Mouse (Mus musculus) kidney, embryonic 16.5 days (tissue): ENCODE data around the gene Adam19. TPM values are rescaled to one million over a fixed set of nuclear protein-coding genes. Genes with fewer than 3 reads are reported as not detected.
A peak's percentile ranks its signal among the peaks of the same experiment; 100 is the strongest.

Experiments
- ATAC-seq: fragments of 200-750 bp; cut with Nextera tagmentation; 2 replicates; pipeline ENCODE4 v1.8.0; 2017; ENCODE audit warnings: moderate TSS enrichment; ENCODE audit not compliant: low FRiP score, low TSS enrichment
- H3K27ac ChIP-seq: fragments of 300-500 bp; sonication (generic); 2 replicates; pipeline ENCODE4 v1.5.1; 2014; ENCODE audit warnings: low read length
- H3K27me3 ChIP-seq: fragments of 300-500 bp; sonication (generic); 2 replicates; pipeline ENCODE4 v1.6.1; 2014; ENCODE audit warnings: low read length, control low read depth, mixed read lengths; ENCODE audit not compliant: insufficient read depth
- H3K36me3 ChIP-seq: fragments of 300-500 bp; sonication (generic); 2 replicates; pipeline ENCODE4 v1.6.1; 2014; ENCODE audit warnings: low read length, control low read depth, mixed read lengths; ENCODE audit not compliant: insufficient read depth
- H3K4me1 ChIP-seq: fragments of 300-500 bp; sonication (generic); 2 replicates; pipeline ENCODE4 v1.6.1; 2014; ENCODE audit warnings: low read length, control low read depth, mixed read lengths; ENCODE audit not compliant: insufficient read depth
- H3K4me2 ChIP-seq: fragments of 300-500 bp; sonication (generic); replicated peaks from 2 replicates; pipeline ENCODE4 v1.6.1; 2014; ENCODE audit warnings: low read depth, low read length
- H3K4me3 ChIP-seq: fragments of 300-500 bp; sonication (generic); 2 replicates; pipeline ENCODE4 v1.5.1; 2014; ENCODE audit warnings: mild to moderate bottlenecking, low read length
- H3K9ac ChIP-seq: fragments of 300-500 bp; sonication (generic); replicated peaks from 2 replicates; pipeline ENCODE4 v1.6.1; 2014; ENCODE audit warnings: low read length
- H3K9me3 ChIP-seq: fragments of 300-500 bp; sonication (generic); 2 replicates; pipeline ENCODE4 v1.6.1; 2016; ENCODE audit warnings: low read length, control low read depth
- whole genome bisulfite sequencing: fragments of 180-500 bp; shearing (Covaris S2); extraction: QIAGEN DNeasy Blood & Tissue Kit; methylation state at CpG from one replicate; pipeline ENCODE4 v1.1.7; 2014; 5-methylcytosine and 5-hydroxymethylcytosine counted together
- polyA plus RNA-seq: library from polyadenylated mRNA; unstranded; fragments of >200 nt; fragmentation: Nextera tagmentation; extraction: Ambion mirVana; gene quantifications from 2 replicates; pipeline ENCODE4 v1.2.1, GENCODE M21; 2015

Gene Adam19
- polyA plus RNA-seq, 1 experiment from 2014 or later, result 16.5 TPM

- Histone ChIP-seq H3K27me3 (no peaks in the 10 kb centered on the region), H3K9me3 (no peaks in the 10 kb centered on the region), H3K4me2 (no peak overlapping the region), H3K27ac (peak overlapping the region; percentile 36; the same call in 1 of the 2 replicates), H3K4me3 (no peak overlapping the region), H3K9ac (no peak overlapping the region), H3K4me1 (peaks cover 8% of the 10 kb centered on the region), H3K36me3 (peaks cover 15% of the 10 kb centered on the region)
- no peak for ATAC-seq
- 64% methylated on average over 9 of the region's 9 CpGs for WGBS
Observed at GRCm38 (mm10) chr11:46095477-46096264, 39.9 kb downstream of the Adam19 start.

GRCm38 (mm10) chr11:46096265-46096649 is 40.5 kb downstream of the Adam19 start:
- H3K4me2 ChIP-seq, result no peak overlapping the region
- no peak overlapping the region for H3K9ac ChIP-seq
- H3K27me3 ChIP-seq, result no peaks in the 10 kb centered on the region
- no peak for ATAC-seq
- H3K4me3 ChIP-seq, result no peak overlapping the region
- 82% methylated on average over 6 of the region's 6 CpGs for WGBS
- H3K4me1 ChIP-seq, result peaks cover 6% of the 10 kb centered on the region
- H3K27ac ChIP-seq, result no peak overlapping the region
- peaks cover 21% of the 10 kb centered on the region for H3K36me3 ChIP-seq
- no peaks in the 10 kb centered on the region for H3K9me3 ChIP-seq

- Histone ChIP-seq H3K4me3 (no peak overlapping the region), H3K27me3 (no peaks in the 10 kb centered on the region), H3K9me3 (no peaks in the 10 kb centered on the region), H3K4me2 (no peak overlapping the region), H3K9ac (no peak overlapping the region), H3K4me1 (peaks cover 3% of the 10 kb centered on the region; the same call in 1 of the 2 replicates), H3K36me3 (peaks cover 21% of the 10 kb centered on the region), H3K27ac (no peak overlapping the region)
- WGBS, result 59% methylated on average over 3 of the region's 3 CpGs
- no peak for ATAC-seq
Observed at GRCm38 (mm10) chr11:46097062-46097461, 41.3 kb downstream of the Adam19 start.

GRCm38 (mm10) chr11:46102107-46102506 is 46.3 kb downstream of the Adam19 start:
- H3K27ac ChIP-seq, result no peak overlapping the region
- peaks cover 5% of the 10 kb centered on the region; the same call in 1 of the 2 replicates for H3K4me1 ChIP-seq
- H3K9ac ChIP-seq, result no peak overlapping the region
- H3K36me3 ChIP-seq, result peaks cover 30% of the 10 kb centered on the region
- no peaks in the 10 kb centered on the region for H3K27me3 ChIP-seq
- 48% methylated on average over 6 of the region's 6 CpGs for whole genome bisulfite sequencing
- H3K4me2 ChIP-seq, result no peak overlapping the region
- ATAC-seq, result peak; percentile 31; the same call in 1 of the 2 replicates
- H3K4me3 ChIP-seq, result no peak overlapping the region
- no peaks in the 10 kb centered on the region for H3K9me3 ChIP-seq

GRCm38 (mm10) chr11:46107046-46107445 is 51.3 kb downstream of the Adam19 start:
- Histone ChIP-seq H3K4me3 (no peak overlapping the region), H3K4me2 (no peak overlapping the region), H3K27me3 (no peaks in the 10 kb centered on the region), H3K4me1 (peaks cover 5% of the 10 kb centered on the region; the same call in 1 of the 2 replicates), H3K36me3 (0 out of 2 replicates have a peak, but pooled peaks cover 9% of the 10 kb centered on the region), H3K27ac (no peak overlapping the region), H3K9ac (no peak overlapping the region), H3K9me3 (no peaks in the 10 kb centered on the region)
- 94% methylated on average over 1 of the region's 1 CpGs for WGBS
- no peak for ATAC-seq

- Histone ChIP-seq H3K36me3 (peaks cover 12% of the 10 kb centered on the region; the same call in 1 of the 2 replicates), H3K27ac (no peak overlapping the region), H3K27me3 (no peaks in the 10 kb centered on the region), H3K4me3 (no peak overlapping the region), H3K9ac (no peak overlapping the region), H3K9me3 (no peaks in the 10 kb centered on the region), H3K4me2 (no peak overlapping the region), H3K4me1 (no peaks in the 10 kb centered on the region)
- ATAC-seq, result no peak
- WGBS, result 91% methylated on average over 5 of the region's 5 CpGs
Observed at GRCm38 (mm10) chr11:46109206-46109605, 53.4 kb downstream of the Adam19 start.

- no peak overlapping the region for H3K4me2 ChIP-seq
- H3K27me3 ChIP-seq, result no peaks in the 10 kb centered on the region
- H3K4me1 ChIP-seq, result peaks cover under 1% of the 10 kb centered on the region; the same call in 1 of the 2 replicates
- no peaks in the 10 kb centered on the region for H3K9me3 ChIP-seq
- H3K36me3 ChIP-seq, result peaks cover 13% of the 10 kb centered on the region; the same call in 1 of the 2 replicates
- no peak for ATAC-seq
- H3K4me3 ChIP-seq, result no peak overlapping the region
- WGBS, result 68% methylated on average over 8 of the region's 8 CpGs
- H3K27ac ChIP-seq, result no peak overlapping the region
- no peak overlapping the region for H3K9ac ChIP-seq
Observed at GRCm38 (mm10) chr11:46110156-46110944, 54.6 kb downstream of the Adam19 start.

GRCm38 (mm10) chr11:46110945-46111287 is 55.1 kb downstream of the Adam19 start:
- peaks cover 11% of the 10 kb centered on the region; the same call in 1 of the 2 replicates for H3K36me3 ChIP-seq
- no peaks in the 10 kb centered on the region for H3K27me3 ChIP-seq
- H3K4me1 ChIP-seq, result peaks cover 6% of the 10 kb centered on the region; the same call in 1 of the 2 replicates
- H3K9me3 ChIP-seq, result no peaks in the 10 kb centered on the region
- ATAC-seq, result no peak
- no peak overlapping the region for H3K4me2 ChIP-seq
- no peak overlapping the region for H3K4me3 ChIP-seq
- 72% methylated on average over 1 of the region's 1 CpGs for WGBS
- no peak overlapping the region for H3K9ac ChIP-seq
- no peak overlapping the region for H3K27ac ChIP-seq

- no peak for ATAC-seq
- Histone ChIP-seq H3K4me1 (peaks cover 14% of the 10 kb centered on the region; the same call in 1 of the 2 replicates), H3K4me3 (no peak overlapping the region), H3K9me3 (no peaks in the 10 kb centered on the region), H3K9ac (no peak overlapping the region), H3K4me2 (no peak overlapping the region), H3K36me3 (peaks cover 6% of the 10 kb centered on the region; the same call in 1 of the 2 replicates), H3K27me3 (no peaks in the 10 kb centered on the region), H3K27ac (no peak overlapping the region)
- WGBS, result 80% methylated on average over 3 of the region's 3 CpGs
Observed at GRCm38 (mm10) chr11:46113211-46113610, 57.4 kb downstream of the Adam19 start.
